Mouse (Mus musculus) R1 (cell line): ENCODE measurements at regions not wholly inside any gene's neighbourhood (a gene's known extent, or its start where the extent isn't known, plus 50 kb on each side); places are given as distances from the start of the nearest gene placed in this dataset.
"Not testable (repeated sequence)": the region's sequence is repeated elsewhere in the genome, so short reads cannot be mapped to it uniquely, and the experiment has no call there.

Experiments
- DNase-seq: peaks from one replicate; pipeline ENCODE4 v3.0.0-alpha.2; 2018; ENCODE audit warnings: low read depth, low spot score

DNA sequence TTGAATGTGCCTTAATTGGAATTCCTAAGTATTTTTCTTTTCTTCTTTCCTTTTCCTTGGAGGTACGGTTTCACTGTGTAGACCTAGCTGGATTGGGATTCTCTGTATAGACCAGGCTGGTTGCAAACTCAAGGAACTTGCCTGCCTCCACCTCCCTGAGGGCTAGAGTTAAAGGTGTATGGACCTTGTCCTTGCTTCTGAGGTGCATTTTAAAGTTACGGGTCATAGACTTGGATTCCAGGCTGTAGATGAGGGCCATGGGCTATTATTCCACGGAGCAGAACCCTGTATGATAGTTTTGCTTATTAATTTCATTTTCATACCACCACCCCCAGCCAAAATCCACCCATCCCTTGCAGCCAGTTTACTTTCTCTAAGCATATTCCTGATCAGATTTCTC, 50.7 kb upstream of the Wdr26 start:
- no peak for DNase-seq

DNA sequence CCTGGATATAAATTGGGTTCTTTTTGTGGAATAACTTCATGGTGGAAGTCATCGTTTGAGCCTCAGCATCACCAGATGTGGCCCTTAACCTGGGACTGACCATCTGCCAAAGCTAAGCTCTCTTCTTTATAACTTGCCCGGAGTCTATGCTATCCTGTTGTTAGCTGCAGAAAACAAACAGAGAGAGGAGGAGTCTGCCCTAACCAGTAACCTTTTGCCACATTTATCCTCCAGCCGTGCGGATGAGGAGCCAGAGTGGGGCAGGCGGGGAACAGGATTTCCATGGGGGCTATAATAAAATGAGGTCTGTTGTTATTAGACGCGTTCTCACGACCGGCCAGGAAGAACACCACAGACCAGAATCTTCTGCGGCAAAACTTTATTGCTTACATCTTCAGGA, 51.4 kb upstream of the Wdr26 start:
- DNase-seq, result no peak

GRCm38 (mm10) chr1:181270469-181270868, 58.7 kb upstream of the Wdr26 start:
- not testable (repeated sequence) for DNase-seq

- DNase-seq, result no peak
Observed at GRCm38 (mm10) chr1:181271164-181271563, 59.4 kb upstream of the Wdr26 start.

- no peak for DNase-seq
Observed at GRCm38 (mm10) chr1:181271821-181272220, 60.0 kb upstream of the Wdr26 start.

GRCm38 (mm10) chr1:181272622-181273296, 61.0 kb upstream of the Wdr26 start:
- DNase-seq, result peak; percentile 32

DNA sequence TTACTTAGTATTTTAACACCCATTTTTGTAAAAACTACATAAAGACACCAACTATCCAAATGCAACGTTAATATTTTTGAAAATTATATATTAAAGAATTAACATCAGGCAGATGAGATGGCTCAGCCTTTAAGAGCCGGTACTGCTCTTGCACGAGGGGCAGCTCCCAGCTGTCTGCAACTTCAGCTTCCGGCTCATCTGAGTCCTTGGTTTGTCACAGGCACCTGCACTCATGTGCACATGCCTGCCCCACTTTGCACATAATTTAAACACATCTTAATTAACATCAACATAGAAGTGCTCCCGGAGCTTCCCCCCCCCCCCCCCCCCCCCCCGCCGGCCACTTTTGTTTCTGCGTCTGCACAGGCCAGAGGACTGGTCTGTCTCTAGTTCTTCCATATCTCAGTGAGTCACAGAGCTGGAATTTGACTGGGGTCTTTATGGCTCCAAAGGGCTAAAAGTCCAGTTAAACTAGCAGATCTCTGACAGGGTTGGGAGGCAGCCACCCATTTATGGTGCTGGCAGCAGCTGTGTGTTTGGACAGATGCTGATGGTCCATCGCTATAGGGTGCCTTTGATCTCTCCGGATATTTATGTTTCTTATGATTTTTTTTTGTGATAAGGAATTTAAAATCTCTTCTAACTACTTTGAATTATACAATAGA, 61.9 kb upstream of the Wdr26 start:
- DNase-seq, result no peak

- DNase-seq, result peak; percentile 32
Observed at GRCm38 (mm10) chr1:181280826-181281225, 69.0 kb upstream of the Wdr26 start.

DNA sequence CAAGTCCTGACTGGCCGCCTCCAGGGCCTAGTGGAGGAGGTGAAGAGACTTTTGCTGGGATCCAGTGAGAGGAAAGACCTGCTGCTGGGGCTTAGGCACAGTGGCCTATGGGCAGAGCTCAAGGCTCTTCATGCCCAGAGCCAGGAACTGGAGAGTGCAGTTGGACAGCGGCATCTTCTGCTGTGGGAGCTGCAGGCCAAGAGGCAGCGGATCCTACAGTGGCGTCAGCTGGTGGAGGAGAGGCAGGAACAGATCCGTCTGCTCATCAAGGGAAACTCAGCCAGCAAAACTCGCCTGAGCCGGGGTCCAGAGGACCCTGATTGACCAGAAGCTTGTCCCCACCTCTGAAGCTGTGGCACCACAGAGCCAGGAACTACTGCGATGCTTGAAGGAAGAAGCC, 69.4 kb upstream of the Cnih3 start:
- not testable (repeated sequence) for DNase-seq

DNA sequence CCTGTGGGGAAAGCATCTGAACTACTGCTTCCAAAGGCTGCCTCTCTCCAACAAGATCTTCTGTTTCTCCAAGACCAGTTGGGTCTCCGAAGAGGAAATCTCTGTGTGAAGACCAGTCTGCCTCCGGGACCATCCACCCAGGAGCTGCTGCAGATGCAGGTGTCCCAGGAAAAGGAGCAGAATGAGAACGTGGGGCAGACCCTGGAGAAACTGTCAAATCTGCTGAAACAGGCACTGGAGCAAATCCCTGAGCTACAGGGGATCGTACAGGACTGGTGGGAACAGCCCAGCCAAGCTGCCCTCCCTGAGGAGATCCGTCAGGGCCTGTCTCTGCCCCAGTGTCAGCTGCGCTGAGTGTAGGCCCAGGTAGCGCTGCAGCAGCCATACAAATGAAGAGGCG, 68.9 kb upstream of the Cnih3 start:
- not testable (repeated sequence) for DNase-seq

- DNase-seq, result peak; percentile 58
Observed at GRCm38 (mm10) chr1:181284301-181285197, 67.9 kb upstream of the Cnih3 start.

DNA sequence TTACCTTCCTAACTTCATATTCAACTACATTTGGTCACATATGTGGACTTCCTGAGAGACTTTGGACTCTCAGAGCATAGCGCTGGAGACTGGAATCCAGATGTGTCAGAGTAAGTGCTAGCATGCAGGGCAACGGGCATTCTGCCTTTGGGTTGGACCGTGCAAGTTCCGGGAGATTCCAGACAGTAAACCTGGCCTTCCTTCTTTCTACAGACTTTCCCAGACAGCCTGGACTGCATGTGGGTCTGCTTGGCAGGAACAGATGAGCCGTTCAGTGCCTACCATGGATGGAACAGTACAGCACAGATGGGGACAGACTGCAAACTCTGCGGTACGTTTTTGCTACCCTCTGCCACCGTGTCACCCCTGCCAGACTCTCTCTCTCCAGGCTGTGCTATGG, 66.8 kb upstream of the Cnih3 start:
- no peak for DNase-seq

GRCm38 (mm10) chr1:181286146-181286545, 66.3 kb upstream of the Cnih3 start:
- no peak for DNase-seq

GRCm38 (mm10) chr1:181287166-181287565, 65.3 kb upstream of the Cnih3 start:
- DNase-seq, result no peak

GRCm38 (mm10) chr1:181289385-181290035, 62.9 kb upstream of the Cnih3 start:
- no peak for DNase-seq

DNA sequence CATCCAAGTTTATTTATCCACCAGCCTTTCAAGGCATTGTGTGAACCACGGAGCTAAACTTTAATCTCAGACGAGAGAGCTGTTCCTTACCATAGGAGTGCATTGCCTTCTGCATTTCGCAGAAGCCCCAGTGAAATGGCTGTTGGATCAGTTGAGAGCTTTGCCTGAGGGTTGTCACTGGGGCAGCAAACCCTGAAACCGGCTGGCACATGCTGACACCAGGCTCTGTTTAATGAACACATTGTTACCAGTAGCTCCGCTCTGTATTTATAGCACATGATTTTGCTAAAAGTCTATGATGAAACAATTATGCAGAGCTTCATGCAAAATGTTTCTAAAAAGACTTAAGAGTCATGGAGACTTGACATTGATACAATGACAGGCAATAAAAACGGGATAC, 61.2 kb upstream of the Cnih3 start:
- no peak for DNase-seq

DNA sequence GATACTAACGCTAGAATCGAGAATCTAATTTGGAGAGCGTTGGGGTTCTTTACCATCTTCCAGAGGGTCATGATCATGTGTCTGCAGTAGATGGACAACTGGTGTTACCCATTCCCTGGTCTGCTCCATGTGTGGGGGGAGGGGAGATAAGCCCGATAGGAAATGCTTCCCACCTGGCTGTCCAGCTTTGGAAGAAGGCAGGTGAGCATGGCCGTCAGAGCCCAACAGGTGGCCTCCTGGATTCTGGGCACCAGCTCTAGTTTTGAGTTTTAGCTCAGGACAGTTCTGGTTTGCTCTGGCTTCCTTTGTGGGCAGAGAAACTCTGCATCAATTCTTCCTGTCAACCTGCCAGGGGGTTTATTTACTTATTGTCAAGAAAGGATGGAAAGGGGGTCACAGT, 60.5 kb upstream of the Cnih3 start:
- DNase-seq, result no peak

GRCm38 (mm10) chr1:181293079-181293865, 59.2 kb upstream of the Cnih3 start:
- DNase-seq, result no peak

DNA sequence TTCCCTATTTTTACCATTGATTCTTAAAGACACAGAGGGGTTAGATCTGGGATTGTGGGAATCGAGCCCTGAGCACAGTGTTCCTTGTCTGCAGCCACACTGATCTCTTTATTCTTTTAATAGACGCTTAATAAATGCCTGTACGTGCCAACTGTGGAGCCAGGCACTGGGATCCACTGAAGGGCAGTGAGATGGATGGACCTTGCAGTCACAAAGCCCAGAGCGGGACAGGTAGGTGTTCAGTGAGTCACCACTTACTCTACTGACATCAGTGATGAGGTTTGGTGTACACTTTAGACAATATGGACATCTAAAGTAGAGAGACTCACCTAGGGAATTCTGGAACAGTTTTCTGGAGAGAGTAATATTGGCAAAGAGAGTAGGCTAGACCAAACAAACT, 56.8 kb upstream of the Cnih3 start:
- DNase-seq, result no peak

DNA sequence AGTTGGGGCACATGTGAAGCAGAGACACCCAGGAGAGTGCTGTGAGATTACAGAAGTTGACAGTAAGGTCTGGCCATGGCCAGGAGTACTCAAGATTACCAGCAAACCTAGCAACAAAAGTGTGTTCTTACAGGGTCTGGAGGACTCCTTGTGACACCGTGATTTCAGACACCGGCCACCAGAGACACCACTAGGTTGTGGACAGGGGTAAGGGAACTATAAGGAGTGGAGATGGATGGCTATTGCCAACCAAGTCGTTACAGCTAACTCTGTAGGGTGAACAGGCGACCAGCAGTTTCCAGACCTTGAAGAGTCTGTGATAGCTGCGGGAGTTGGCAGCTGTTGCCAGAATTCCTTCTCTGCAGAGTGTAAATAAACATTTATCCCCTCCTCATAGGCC, 54.4 kb upstream of the Cnih3 start:
- no peak for DNase-seq

DNA sequence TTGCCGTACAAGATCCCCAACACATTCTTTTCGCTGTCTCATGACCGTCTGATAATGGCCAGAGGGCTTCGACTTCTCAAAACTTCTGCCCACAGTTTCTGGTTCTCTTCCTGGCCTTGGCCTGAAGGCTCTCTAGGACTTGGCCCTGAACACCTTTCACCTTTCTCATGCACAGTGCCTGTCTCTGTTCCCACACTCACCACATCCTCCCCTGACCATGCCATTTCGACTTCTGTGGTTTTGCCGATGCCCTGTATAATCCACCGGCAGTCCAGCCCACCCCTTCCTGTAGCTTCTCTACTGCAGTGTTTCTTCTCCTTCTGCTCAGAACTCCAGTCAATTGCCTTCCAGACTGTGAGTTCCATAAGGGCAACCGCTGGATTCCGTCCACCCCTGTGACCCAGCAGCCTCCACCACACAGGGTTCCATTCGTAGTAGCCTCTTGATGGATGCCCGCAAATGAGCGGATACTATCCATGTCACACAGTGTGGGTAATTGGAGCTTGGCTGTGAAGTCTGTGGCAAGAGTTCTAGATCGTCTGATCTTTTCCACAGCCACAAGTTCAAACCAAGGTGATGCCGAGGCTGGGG, 53.3 kb upstream of the Cnih3 start:
- DNase-seq, result no peak
